Comparison of ENCODE assay signal across 9 mouse cellular contexts in genomic region chr6:72200595-72201256, GRCm38 (mm10). TPM values are rescaled to one million over a fixed set of nuclear protein-coding genes. Genes with fewer than 3 reads are reported as not detected.
DNase-seq lines count a peak whose midpoint lies in the region; ATAC-seq lines count a peak whose summit lies in the region.
"Had no signal": no experiment of that assay in that cellular context is flagged by ENCODE, and none has a peak within 500 bp of the region (broad histone marks: within the 10 kb centered on the region; RNA-seq: fewer than 3 reads in every experiment).

No protein-coding gene starts in this region.

- H3K27me3 ChIP-seq in heart, embryonic 16.5 days (ENCODE audit: control insufficient read depth, insufficient read depth, low read length): no peaks in the 10 kb centered on the region
- H3K27me3 ChIP-seq in limb, embryonic 11.5 days (ENCODE audit: control insufficient read depth, insufficient read depth, low read length): no peaks in the 10 kb centered on the region

- H3K4me2 ChIP-seq in heart, embryonic 16.5 days (ENCODE audit: low read depth, low read length): no peak overlapping the region
- no peak overlapping the region for H3K4me2 ChIP-seq in limb, embryonic 11.5 days (ENCODE audit: low read depth, severe bottlenecking)

- H3K4me1 ChIP-seq in heart, embryonic 16.5 days (ENCODE audit: control insufficient read depth, insufficient read depth, low read length): peaks cover 24% of the 10 kb centered on the region
- H3K4me1 ChIP-seq in limb, embryonic 11.5 days (ENCODE audit: control insufficient read depth, insufficient read depth, low read length): peaks cover 9% of the 10 kb centered on the region

- no peak overlapping the region for H3K9ac ChIP-seq in heart, embryonic 16.5 days (ENCODE audit: low read length)
- no peak overlapping the region; the same call in 1 of the 2 replicates for H3K9ac ChIP-seq in limb, embryonic 11.5 days (ENCODE audit: low read length)

- DNase-seq in testis, postnatal 14 days (ENCODE audit: low spot score): peak; percentile 31
- DNase-seq in testis, postnatal 10 days (ENCODE audit: low spot score): no peak
- DNase-seq in limb, embryonic 11.5 days (ENCODE audit: low spot score): no peak
- no peak for DNase-seq in frontal cortex, postnatal 10 days (ENCODE audit: low spot score in 2 of 2)
- DNase-seq in layer of hippocampus, adult 9-11 months: no peak
- no peak for DNase-seq in frontal cortex, adult 2 months (ENCODE audit: extremely low spot score in 1 of 2, low spot score in 1 of 2)
- DNase-seq in layer of hippocampus, postnatal 10 days (ENCODE audit: low spot score in 2 of 2): no peak

- 54% methylated on average over 11 of the region's 11 CpGs for WGBS in heart, embryonic 16.5 days
- 34% methylated on average over 11 of the region's 11 CpGs for WGBS in limb, embryonic 11.5 days

- no peaks in the 10 kb centered on the region for H3K9me3 ChIP-seq in heart, embryonic 16.5 days (replicated peaks; ENCODE audit: control insufficient read depth, low read length)
- no peaks in the 10 kb centered on the region for H3K9me3 ChIP-seq in limb, embryonic 11.5 days (ENCODE audit: control insufficient read depth, low read length)

- H3K27ac ChIP-seq in heart, embryonic 16.5 days (ENCODE audit: low read length): peak overlapping the region; percentile 55
- H3K27ac ChIP-seq in limb, embryonic 11.5 days (replicated peaks; ENCODE audit: low read depth, low read length): 0 out of 2 replicates have a peak overlapping the region, but pooled peaks have one; percentile 33

- no peaks in the 10 kb centered on the region for H3K36me3 ChIP-seq in heart, embryonic 16.5 days (ENCODE audit: control insufficient read depth, insufficient read depth)
- no peaks in the 10 kb centered on the region for H3K36me3 ChIP-seq in limb, embryonic 11.5 days (ENCODE audit: control insufficient read depth, insufficient read depth, low read length)

- 0 out of 2 replicates have a peak, but pooled peaks have one; percentile 58 for ATAC-seq in heart, embryonic 16.5 days (replicated peaks; ENCODE audit: extremely low read depth, insufficient read depth, low FRiP score)
- 0 out of 2 replicates have a peak, but pooled peaks have one; percentile 23 for ATAC-seq in limb, embryonic 11.5 days (ENCODE audit: insufficient number of reproducible peaks, low FRiP score, low TSS enrichment, low read depth)

- H3K4me3 ChIP-seq in heart, embryonic 16.5 days (ENCODE audit: low read length): no peak overlapping the region
- no peak overlapping the region for H3K4me3 ChIP-seq in limb, embryonic 11.5 days (ENCODE audit: low read depth, low read length)
- H3K4me3 ChIP-seq: erythroblast, embryonic 14.5 days had no signal

RNA-seq across cellular contexts. Expression of gene Atoh8, which starts 34.7 kb away (rescaled TPM):
- 14.5 and 17.0 TPM in 2 replicates for polyA plus RNA-seq in heart, embryonic 16.5 days (2015; fragmentation: Nextera tagmentation; extraction: Ambion mirVana)
- polyA plus RNA-seq in limb, embryonic 11.5 days (2014; fragmentation: Nextera tagmentation; extraction: Ambion mirVana): 22.3 and 22.9 TPM in 2 replicates
- 1.5 and 2.3 TPM in 2 replicates for polyA plus RNA-seq in frontal cortex, adult 2 months (2012; rRNA removed)
- 1 to 10 TPM; 2.6 to 3.0 TPM for total RNA-seq in layer of hippocampus, postnatal 10 days (2021)
- polyA plus RNA-seq: erythroblast, embryonic 14.5 days had no signal
